Mouse (Mus musculus): ENCODE data around the gene Pde6h. TPM values are rescaled to one million over a fixed set of nuclear protein-coding genes. Genes with fewer than 3 reads are reported as not detected.

The Pde6h gene
- polyA plus RNA-seq, 1 experiment from 2014 or later = not detected

DNA sequence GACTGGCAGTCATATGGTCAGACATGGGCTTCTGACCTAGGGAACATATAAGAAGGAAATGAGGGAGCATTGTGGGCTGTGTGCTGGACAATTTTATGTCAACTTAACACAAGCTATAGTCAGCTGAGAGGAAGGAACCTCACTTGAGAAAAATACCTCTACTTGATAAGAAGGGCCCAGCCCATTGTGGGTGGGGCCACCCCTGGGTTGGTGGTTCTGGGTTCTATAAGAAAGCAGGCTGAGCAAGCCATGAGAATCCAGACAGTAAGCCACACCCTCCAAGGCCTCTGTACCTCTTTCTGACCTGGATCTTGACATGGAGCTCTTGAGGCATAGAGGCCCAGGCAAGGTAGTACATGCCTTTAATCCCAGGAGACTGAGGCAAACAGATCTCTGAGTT lies 19.8 kb downstream of the Pde6h start:
- no peaks in the 10 kb centered on the region for H3K36me3 ChIP-seq
- H3K9ac ChIP-seq = no peak overlapping the region
- no peak for ATAC-seq (ENCODE audit: insufficient number of reproducible peaks, insufficient read depth, low FRiP score, low TSS enrichment, low read depth)
- H3K27ac ChIP-seq = no peak overlapping the region
- H3K4me3 ChIP-seq = no peak overlapping the region
- H3K9me3 ChIP-seq = no peaks in the 10 kb centered on the region
- H3K4me2 ChIP-seq = no peak overlapping the region
- H3K4me1 ChIP-seq = peaks cover 46% of the 10 kb centered on the region
- no peaks in the 10 kb centered on the region for H3K27me3 ChIP-seq

DNA sequence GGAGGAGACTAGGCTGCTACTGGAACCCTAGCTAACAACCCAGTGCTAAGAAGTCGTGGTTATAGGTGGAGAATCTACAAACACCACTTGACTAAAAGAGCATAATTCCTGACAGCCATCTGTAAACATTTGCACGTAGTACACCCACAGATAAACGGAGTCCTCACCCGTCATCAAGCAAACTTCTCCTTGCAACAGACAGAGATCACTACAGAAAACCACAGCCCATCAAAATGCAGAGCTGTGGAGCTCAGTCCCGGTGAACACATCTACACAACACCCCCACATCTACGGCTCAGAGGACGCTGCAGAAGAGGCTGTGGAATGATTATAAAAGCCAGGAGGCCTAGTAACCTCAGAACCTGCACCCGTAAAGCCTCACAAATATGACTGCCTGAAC lies 20.9 kb downstream of the Pde6h start:
- H3K4me3 ChIP-seq = no peak overlapping the region
- H3K9ac ChIP-seq = no peak overlapping the region
- 81% methylated on average over 8 of the region's 8 CpGs for WGBS
- no peak for ATAC-seq (ENCODE audit: insufficient number of reproducible peaks, insufficient read depth, low FRiP score, low TSS enrichment, low read depth)
- no peak overlapping the region for H3K4me2 ChIP-seq
- H3K27ac ChIP-seq = no peak overlapping the region
- no peaks in the 10 kb centered on the region for H3K36me3 ChIP-seq
- no peaks in the 10 kb centered on the region for H3K9me3 ChIP-seq
- peaks cover 46% of the 10 kb centered on the region for H3K4me1 ChIP-seq
- H3K27me3 ChIP-seq = no peaks in the 10 kb centered on the region

DNA sequence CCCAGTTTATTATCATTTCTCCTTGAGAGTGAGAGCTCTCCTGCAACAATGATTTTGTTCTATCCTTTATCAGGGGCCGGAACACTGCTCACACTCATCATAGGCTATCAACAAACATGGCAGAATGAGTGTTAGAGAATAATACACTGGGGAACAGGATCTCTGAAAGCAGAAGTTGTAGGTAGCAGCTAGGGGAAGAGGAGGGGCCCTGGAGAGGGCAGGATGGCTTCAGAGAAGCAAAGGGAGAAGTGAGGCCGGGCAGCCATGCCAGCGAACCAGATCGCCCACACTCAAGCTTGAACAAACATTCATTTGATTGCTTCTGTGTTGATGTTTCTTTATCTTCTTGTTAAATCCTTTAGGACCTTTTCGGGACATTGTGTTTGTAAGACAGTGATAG lies 22.6 kb downstream of the Pde6h start:
- no peaks in the 10 kb centered on the region for H3K9me3 ChIP-seq
- no peaks in the 10 kb centered on the region for H3K27me3 ChIP-seq
- 87% methylated on average over 5 of the region's 5 CpGs for WGBS
- no peak overlapping the region for H3K4me2 ChIP-seq
- peaks cover 28% of the 10 kb centered on the region for H3K4me1 ChIP-seq
- no peaks in the 10 kb centered on the region for H3K36me3 ChIP-seq
- ATAC-seq (ENCODE audit: insufficient number of reproducible peaks, insufficient read depth, low FRiP score, low TSS enrichment, low read depth) = no peak
- H3K27ac ChIP-seq = no peak overlapping the region
- no peak overlapping the region for H3K4me3 ChIP-seq
- no peak overlapping the region for H3K9ac ChIP-seq

DNA sequence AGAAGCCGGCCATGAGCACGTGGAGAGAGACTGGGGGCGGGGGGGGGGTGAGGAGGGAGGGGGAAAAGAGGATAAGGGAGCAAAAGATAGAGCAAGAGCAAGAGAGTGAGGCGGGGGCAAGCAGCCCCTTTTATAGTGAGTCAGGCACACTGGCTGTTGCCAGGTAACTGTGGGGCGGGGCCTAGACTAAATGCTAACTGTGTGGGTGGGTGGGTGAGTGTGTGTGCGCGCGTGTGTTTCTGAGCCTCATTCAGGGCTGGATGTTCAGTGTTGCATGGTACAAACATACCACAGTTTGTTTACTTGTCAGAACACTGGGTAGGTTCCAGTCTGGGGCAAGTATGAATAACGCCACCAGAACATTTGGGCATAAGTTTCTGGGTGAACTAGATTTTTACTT lies 23.3 kb downstream of the Pde6h start:
- no peaks in the 10 kb centered on the region for H3K9me3 ChIP-seq
- no peak for ATAC-seq (ENCODE audit: insufficient number of reproducible peaks, insufficient read depth, low FRiP score, low TSS enrichment, low read depth)
- WGBS = 59% methylated on average over 9 of the region's 9 CpGs
- H3K9ac ChIP-seq = no peak overlapping the region
- H3K36me3 ChIP-seq = no peaks in the 10 kb centered on the region
- no peak overlapping the region for H3K27ac ChIP-seq
- no peak overlapping the region for H3K4me2 ChIP-seq
- H3K4me1 ChIP-seq = peaks cover 22% of the 10 kb centered on the region
- H3K27me3 ChIP-seq = no peaks in the 10 kb centered on the region
- H3K4me3 ChIP-seq = no peak overlapping the region

DNA sequence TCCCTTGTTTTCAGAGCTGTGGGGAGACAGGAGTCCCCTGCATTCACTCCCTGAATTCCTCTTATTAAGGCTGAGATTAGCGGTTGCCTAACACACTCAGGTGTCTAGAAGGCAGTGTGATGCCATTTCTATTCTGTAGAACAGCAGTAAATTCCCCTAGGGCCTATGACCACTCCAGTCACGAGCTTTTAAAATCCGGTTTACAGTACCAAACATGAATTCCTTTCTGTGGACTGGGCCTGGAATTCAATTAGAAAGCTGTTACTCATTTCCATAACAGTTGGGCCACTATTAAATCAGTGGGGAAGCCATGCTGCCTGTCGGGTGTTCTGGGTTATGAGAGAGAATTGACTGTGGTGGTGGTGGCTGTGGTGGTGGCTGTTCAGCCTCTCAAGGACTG lies 24.1 kb downstream of the Pde6h start:
- peaks cover 16% of the 10 kb centered on the region for H3K4me1 ChIP-seq
- H3K27ac ChIP-seq = 0 out of 2 replicates have a peak overlapping the region, but pooled peaks have one; percentile 5
- WGBS = 44% methylated on average over 4 of the region's 4 CpGs
- no peaks in the 10 kb centered on the region for H3K36me3 ChIP-seq
- H3K27me3 ChIP-seq = no peaks in the 10 kb centered on the region
- ATAC-seq (ENCODE audit: insufficient number of reproducible peaks, insufficient read depth, low FRiP score, low TSS enrichment, low read depth) = no peak
- no peak overlapping the region for H3K9ac ChIP-seq
- no peaks in the 10 kb centered on the region for H3K9me3 ChIP-seq
- H3K4me2 ChIP-seq = no peak overlapping the region
- no peak overlapping the region for H3K4me3 ChIP-seq

DNA sequence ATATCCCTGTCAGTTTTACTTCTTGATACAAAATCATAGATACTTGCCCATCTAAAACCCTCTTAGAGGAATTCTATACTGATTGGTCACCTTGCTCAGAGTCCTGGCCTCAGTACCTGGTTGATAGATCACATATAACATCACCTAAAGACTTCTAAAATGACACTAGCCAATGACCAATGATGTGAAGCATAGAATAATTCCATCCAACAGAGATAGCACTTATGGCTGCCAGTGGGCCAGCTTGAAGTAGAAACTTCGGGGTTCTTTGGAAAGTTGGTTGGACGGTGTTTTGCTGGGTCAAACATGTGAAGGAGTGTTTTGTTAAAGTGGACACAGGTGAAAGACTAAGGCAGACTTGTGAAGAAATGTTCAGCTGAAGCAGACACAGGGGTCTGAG lies 26.5 kb downstream of the Pde6h start:
- Histone ChIP-seq H3K36me3 (no peaks in the 10 kb centered on the region), H3K27ac (no peak overlapping the region), H3K27me3 (no peaks in the 10 kb centered on the region), H3K4me3 (no peak overlapping the region), H3K4me2 (no peak overlapping the region), H3K9me3 (no peaks in the 10 kb centered on the region), H3K4me1 (peaks cover 14% of the 10 kb centered on the region), H3K9ac (no peak overlapping the region)
- no peak for ATAC-seq (ENCODE audit: insufficient number of reproducible peaks, insufficient read depth, low FRiP score, low TSS enrichment, low read depth)
- 91% methylated on average over 2 of the region's 2 CpGs for WGBS

DNA sequence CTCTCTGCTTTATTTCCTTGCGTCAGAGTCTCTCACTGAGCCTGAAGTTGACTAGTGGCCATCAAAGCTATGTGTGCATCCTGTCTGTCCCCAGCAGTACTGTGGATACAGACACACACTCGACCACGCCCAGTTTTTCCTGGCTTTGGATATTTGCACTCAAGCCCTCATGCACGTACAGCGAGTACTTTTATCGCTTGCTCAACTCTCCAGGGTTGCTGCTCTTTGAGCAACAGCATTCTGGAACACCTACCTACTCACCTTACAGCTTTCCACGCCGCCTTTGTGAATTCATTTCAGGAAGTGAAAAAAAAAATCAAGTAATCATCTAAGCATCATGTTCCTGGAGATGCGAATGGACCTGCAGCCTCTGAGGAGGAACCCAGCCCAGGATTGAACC lies 29.3 kb downstream of the Pde6h start:
- Histone ChIP-seq H3K36me3 (no peaks in the 10 kb centered on the region), H3K27ac (no peak overlapping the region), H3K4me2 (no peak overlapping the region), H3K4me1 (0 out of 2 replicates have a peak, but pooled peaks cover 3% of the 10 kb centered on the region), H3K9me3 (no peaks in the 10 kb centered on the region), H3K27me3 (no peaks in the 10 kb centered on the region), H3K4me3 (no peak overlapping the region), H3K9ac (no peak overlapping the region)
- WGBS = 88% methylated on average over 9 of the region's 9 CpGs
- no peak for ATAC-seq (ENCODE audit: insufficient number of reproducible peaks, insufficient read depth, low FRiP score, low TSS enrichment, low read depth)

DNA sequence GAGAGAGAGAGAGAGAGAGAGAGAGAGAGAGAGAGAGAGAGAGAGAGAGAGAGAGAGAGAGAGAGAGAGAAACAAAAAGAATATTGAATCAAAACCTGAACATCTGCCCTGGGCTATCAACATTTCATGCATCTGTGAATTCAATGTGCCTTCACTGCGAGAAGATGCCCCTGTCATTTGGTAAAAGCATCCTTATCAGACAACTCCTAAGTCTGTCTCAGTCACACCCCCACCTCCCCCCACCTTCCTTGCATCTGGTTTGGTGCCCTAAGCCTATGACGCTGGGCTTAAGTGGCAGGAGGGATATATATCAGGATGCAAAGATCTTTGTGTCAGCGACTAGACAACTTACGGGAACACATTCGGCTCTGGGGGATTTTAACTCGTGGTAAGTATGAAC lies 30.6 kb downstream of the Pde6h start:
- Histone ChIP-seq H3K4me1 (no peaks in the 10 kb centered on the region), H3K9me3 (no peaks in the 10 kb centered on the region), H3K27ac (no peak overlapping the region), H3K4me3 (no peak overlapping the region), H3K36me3 (no peaks in the 10 kb centered on the region), H3K27me3 (no peaks in the 10 kb centered on the region), H3K9ac (no peak overlapping the region), H3K4me2 (no peak overlapping the region)
- WGBS = 75% methylated on average over 6 of the region's 6 CpGs
- no peak for ATAC-seq (ENCODE audit: insufficient number of reproducible peaks, insufficient read depth, low FRiP score, low TSS enrichment, low read depth)

DNA sequence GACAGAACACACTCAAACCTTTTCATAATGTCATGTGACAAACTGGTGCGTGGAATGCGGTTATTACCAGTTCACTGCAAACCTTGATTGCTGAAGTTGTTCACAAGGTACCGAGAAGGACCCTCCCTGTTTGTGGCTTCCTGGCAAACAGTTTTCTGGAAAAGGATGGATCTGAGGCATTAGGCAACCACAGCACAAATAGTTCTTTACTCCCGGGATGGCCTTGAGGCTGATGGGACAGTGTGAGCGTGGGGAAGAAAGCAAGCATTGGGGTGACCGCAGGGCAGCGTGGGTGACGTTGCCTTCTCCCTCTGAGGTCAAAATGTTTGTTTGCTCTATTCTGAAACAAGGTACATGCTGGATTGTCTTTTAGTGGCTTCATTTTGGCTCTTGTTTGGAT lies 31.1 kb downstream of the Pde6h start:
- Histone ChIP-seq H3K9me3 (no peaks in the 10 kb centered on the region), H3K4me1 (no peaks in the 10 kb centered on the region), H3K4me3 (no peak overlapping the region), H3K27me3 (no peaks in the 10 kb centered on the region), H3K4me2 (no peak overlapping the region), H3K36me3 (no peaks in the 10 kb centered on the region), H3K9ac (no peak overlapping the region), H3K27ac (no peak overlapping the region)
- 80% methylated on average over 8 of the region's 8 CpGs for WGBS
- no peak for ATAC-seq (ENCODE audit: insufficient number of reproducible peaks, insufficient read depth, low FRiP score, low TSS enrichment, low read depth)

DNA sequence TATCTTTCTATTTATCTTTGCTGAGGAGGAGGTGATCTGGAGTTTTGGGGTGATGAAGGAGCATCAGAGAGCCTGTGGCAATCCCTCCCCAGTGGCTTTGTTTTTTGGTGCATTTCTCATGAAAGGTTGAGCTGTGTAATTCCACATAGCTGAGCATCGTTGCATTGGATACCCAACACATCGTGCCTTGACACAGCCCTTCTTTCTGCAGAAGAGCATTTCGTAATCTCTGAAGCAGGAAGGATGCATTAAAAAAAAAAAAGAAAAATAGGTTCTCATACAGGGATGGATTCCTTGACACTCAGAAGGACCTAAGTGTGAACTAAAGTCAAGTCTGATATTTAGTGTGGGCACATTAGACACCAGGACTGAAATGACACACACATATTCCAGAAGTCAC lies 31.6 kb downstream of the Pde6h start:
- Histone ChIP-seq H3K4me2 (no peak overlapping the region), H3K27ac (no peak overlapping the region), H3K4me1 (no peaks in the 10 kb centered on the region), H3K4me3 (no peak overlapping the region), H3K9me3 (no peaks in the 10 kb centered on the region), H3K27me3 (no peaks in the 10 kb centered on the region), H3K36me3 (no peaks in the 10 kb centered on the region), H3K9ac (no peak overlapping the region)
- ATAC-seq (ENCODE audit: insufficient number of reproducible peaks, insufficient read depth, low FRiP score, low TSS enrichment, low read depth) = no peak
- 91% methylated on average over 3 of the region's 3 CpGs for WGBS

DNA sequence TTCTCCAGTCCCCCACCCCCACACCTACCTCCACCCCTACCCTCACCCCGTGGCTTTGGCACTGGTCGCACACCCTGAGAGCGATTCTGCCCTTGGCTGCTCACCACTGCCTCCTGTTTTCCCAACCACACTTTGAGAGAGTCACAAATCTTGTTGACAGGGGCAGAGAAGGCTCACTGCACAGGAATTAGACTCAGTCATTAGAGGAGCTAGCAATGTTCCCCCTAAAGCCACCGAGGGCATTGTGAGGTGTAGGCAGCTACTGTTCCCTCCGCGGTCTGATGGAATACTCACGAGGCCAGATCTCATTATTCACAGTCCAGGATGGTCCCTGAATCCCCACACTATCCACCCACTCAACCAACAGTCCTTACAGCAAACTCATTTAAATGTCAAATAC lies 33.4 kb downstream of the Pde6h start:
- Histone ChIP-seq H3K4me3 (no peak overlapping the region), H3K27me3 (no peaks in the 10 kb centered on the region), H3K9ac (no peak overlapping the region), H3K9me3 (no peaks in the 10 kb centered on the region), H3K27ac (no peak overlapping the region), H3K36me3 (no peaks in the 10 kb centered on the region), H3K4me2 (no peak overlapping the region), H3K4me1 (no peaks in the 10 kb centered on the region)
- ATAC-seq (ENCODE audit: insufficient number of reproducible peaks, insufficient read depth, low FRiP score, low TSS enrichment, low read depth) = no peak
- WGBS = 72% methylated on average over 7 of the region's 7 CpGs

DNA sequence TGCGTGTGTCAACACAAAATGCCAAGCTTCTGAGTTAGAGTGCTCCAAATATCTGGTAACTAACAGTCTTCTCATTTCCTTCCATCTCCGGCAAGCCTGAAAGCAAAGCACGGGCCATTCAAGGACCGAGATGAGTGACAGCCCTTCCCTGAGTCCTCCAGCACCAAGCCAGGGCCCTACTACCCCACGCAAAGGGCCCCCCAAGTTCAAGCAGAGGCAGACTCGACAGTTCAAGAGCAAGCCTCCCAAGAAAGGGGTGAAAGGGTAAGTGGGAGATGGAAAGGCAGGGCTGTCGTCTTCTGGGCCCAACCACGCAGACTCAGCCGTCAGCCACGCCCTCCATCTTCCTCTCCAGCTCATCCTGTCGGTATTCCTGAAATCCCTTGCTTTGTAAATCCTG lies 35.5 kb downstream of the Pde6h start:
- Histone ChIP-seq H3K27me3 (no peaks in the 10 kb centered on the region), H3K4me2 (no peak overlapping the region), H3K27ac (no peak overlapping the region), H3K4me1 (no peaks in the 10 kb centered on the region), H3K36me3 (no peaks in the 10 kb centered on the region), H3K9me3 (no peaks in the 10 kb centered on the region), H3K9ac (no peak overlapping the region), H3K4me3 (no peak overlapping the region)
- no peak for ATAC-seq (ENCODE audit: insufficient number of reproducible peaks, insufficient read depth, low FRiP score, low TSS enrichment, low read depth)
- 65% methylated on average over 11 of the region's 11 CpGs for WGBS

DNA sequence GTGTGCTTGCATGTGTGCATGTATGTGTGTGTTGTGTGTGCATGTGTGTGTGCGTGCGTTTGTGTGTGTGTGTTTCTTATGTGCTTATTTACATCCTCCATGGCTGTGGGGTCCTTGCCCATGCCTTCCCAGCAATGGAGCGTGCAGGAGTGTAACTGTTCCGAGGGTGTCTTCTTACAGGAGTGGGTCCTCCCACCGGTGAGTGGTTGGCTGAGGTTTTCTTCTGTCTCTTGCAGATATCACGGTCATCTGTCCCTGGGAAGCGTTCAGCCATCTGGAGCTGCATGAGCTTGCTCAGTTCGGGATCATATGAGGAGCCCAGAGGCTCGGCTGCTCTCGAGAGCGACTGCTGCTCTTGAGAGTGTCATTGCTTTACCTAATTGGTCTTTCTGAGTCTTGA lies 39.3 kb downstream of the Pde6h start:
- Histone ChIP-seq H3K4me2 (no peak overlapping the region), H3K9ac (no peak overlapping the region), H3K27me3 (no peaks in the 10 kb centered on the region), H3K4me1 (no peaks in the 10 kb centered on the region), H3K36me3 (no peaks in the 10 kb centered on the region), H3K9me3 (no peaks in the 10 kb centered on the region), H3K4me3 (no peak overlapping the region), H3K27ac (no peak overlapping the region)
- 69% methylated on average over 11 of the region's 11 CpGs for WGBS
- no peak for ATAC-seq (ENCODE audit: insufficient number of reproducible peaks, insufficient read depth, low FRiP score, low TSS enrichment, low read depth)
